Mouse (Mus musculus): ENCODE measurements at regions not wholly inside any gene's neighbourhood (a gene's known extent, or its start where the extent isn't known, plus 50 kb on each side); places are given as distances from the start of the nearest gene placed in this dataset.
"Not testable (repeated sequence)": the region's sequence is repeated elsewhere in the genome, so short reads cannot be mapped to it uniquely, and the experiment has no call there.

DNA sequence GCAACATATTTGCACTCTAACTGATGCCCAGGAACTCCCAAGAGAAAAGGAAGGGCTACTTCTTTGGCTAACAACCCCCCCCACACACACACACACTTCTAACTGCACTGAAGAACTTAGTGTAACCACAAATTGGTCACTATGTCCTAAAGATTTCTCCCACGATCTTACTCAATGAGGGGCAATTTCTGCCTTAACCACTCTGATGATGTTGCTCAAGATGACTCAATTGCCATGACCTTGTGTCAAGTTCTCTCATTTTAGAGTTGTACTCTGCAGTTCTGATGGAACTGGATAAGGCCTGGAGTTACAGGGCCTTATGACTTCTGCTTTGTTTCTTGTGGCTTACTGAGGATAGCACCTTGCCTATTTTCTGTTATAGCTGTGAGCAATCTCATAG lies 81.7 kb downstream of the Sem1 start:
- DNase-seq (ENCODE audit: low spot score in 2 of 2), result no peak

DNA sequence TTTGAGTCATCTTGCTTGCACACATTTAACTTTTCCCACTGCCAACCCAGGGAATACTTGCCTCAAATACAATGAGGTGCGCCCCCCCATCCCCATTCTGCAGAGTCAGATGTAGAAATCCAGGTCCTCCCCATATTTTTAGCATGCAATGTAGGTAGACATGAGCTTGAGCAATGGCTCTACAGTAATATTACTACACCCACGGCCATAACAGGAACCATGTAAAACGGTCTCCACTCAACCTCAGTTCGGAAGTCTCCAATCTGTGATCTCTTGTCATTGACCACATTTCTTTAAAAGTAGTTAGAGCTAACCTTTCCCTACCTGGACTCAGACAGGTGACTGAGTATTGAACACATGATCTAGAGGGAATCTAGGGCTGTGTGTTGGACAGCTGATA lies 82.1 kb downstream of the Sem1 start:
- DNase-seq (ENCODE audit: low spot score in 2 of 2), result no peak

DNA sequence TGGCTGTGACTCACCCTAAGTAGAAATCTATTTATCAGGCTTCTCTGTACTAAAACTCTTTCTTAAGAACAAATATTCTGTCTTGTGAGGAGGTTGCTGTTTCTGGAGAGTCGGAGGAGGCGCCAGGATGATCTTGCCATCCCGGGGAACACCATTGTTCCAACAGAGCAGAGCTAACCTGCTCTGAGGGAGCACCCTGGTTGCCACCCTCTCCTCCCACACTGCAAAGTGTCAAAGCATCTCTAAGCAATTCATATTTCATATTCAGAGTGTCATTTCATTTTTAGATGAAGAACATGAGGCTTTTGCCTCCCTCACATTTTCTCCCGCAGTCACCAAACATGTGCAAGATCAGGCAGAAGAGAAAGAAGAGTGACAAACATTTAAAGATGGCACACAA lies 90.3 kb downstream of the Sem1 start:
- DNase-seq (ENCODE audit: low spot score in 2 of 2), result peak; percentile 36 to 38

DNA sequence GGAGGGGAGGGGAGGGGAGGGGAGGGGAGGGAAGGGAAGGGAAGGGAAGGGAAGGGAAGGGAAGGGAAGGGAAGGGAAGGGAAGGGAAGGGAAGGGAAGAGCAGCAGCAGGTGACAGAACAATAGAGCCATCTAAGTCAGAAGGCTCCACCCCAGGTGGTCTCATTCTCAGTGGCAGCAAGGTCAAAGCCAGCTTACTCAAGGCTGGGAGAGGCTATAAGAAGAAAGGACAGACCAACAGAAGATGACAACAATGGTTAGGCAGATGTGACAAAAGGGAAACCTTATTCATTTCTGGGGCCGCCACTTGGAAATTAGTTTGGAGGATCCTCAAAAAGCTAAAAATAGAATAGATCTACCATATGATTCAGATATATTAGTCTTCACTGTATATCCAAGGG lies 96.9 kb downstream of the Sem1 start:
- not testable (repeated sequence) for DNase-seq (ENCODE audit: low spot score in 2 of 2)

DNA sequence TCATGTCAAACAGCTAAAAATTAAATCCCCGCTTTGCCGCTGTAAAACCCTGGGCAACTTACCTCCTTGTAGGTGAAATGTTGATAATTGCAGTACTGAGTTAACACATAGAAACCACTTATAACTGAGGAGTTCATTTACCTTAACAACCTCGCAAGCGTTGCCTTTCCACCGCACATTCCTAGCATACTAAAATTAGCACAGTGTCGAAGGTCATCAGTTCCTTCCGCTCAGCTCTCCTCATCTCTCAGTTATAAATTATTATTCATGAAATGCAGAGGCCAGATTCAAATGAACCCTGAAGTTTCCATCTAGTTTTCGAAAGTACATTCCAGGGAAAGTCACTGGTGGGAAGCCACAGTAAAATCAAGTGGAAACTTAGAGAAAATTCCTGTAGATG lies 108.1 kb downstream of the Sem1 start:
- no peak for DNase-seq (ENCODE audit: low spot score in 2 of 2)

DNA sequence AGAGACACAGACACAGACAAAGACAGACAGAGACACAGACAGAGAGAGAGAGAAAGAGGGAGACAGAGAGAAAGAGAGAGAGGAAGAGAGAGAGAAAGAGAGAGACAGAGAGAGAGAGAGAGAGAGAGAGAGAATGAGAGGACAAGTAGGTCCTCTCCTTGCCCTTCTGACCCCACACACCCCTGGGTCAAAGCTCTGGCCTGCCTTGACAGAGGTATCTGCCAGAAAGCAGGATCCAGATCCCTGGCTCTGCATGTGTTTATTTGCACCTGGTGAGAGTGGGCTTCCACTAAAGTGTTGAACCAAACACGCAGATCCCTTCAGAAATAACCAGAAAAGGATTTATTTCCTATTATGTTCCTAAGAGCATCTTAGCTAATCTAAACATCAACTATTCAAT lies 110.9 kb downstream of the Sem1 start:
- DNase-seq (ENCODE audit: low spot score in 2 of 2), result no peak

DNA sequence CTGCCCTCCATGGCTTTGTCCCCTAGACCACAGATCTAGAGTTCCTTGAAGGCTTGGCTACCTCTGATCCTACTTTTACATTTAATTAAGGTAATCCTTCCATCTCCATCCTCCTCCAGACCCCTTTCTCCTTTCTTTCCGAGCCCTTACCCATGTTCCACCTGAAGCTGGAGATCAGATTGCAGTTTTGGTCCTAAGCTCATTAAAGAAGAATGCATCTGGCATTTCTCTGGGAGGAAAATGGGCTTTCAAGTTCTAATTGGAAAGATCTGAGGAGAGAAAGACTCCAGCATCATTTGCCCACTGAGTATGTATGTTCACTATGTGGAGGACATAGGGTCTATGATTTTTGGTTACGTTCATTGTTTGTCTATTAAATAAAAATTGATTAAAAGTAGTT lies 112.2 kb downstream of the Sem1 start:
- DNase-seq (ENCODE audit: low spot score in 2 of 2), result no peak

DNA sequence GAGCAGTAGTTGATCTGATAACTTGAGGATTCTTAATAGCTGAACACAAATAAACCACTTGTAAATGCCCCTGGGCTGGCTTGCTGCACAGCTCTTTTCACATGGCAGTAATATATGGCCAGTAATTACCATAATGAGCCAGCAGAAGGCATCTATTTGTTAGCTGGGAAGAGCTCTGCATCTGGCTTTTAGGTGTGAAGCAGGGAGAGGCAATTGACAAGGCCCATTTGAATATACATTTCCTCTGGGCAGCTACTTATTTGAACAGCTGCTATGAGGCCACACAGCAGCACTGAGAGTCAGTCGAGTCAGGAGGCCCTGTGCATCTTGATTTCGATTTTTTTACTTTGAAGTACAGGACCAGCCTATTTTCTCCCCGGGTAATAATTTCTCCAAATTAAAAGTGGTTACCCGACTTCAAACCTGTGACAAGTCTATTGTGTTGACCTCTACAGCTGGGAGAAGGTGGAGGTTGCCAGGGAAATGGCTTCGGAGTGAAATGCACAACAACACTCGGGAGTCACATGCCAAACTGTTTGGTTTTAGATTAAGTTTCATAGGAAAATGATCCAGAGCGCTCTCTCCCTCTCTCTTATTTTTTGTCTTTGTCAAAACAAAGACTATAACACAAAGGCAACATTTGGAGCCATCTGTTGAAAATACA lies 114.5 kb downstream of the Sem1 start:
- no peak for DNase-seq (ENCODE audit: low spot score in 2 of 2)

DNA sequence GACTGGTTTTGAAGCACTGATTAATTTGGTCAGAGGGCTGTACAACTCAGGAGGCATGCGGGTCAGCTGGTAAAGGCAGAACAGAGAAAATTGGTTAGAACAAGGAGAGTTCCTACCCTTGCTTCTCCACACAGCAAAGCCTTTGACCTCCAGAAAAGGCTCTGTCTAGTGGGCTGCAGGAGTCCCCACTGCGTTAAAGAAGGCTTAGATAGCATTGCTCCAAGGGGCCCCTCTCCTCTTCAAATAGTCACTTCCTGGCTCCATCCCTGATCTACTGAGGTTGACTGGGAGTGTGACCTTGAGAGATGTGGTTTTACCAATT lies 118.6 kb downstream of the Sem1 start:
- no peak for DNase-seq (ENCODE audit: low spot score in 2 of 2)

DNA sequence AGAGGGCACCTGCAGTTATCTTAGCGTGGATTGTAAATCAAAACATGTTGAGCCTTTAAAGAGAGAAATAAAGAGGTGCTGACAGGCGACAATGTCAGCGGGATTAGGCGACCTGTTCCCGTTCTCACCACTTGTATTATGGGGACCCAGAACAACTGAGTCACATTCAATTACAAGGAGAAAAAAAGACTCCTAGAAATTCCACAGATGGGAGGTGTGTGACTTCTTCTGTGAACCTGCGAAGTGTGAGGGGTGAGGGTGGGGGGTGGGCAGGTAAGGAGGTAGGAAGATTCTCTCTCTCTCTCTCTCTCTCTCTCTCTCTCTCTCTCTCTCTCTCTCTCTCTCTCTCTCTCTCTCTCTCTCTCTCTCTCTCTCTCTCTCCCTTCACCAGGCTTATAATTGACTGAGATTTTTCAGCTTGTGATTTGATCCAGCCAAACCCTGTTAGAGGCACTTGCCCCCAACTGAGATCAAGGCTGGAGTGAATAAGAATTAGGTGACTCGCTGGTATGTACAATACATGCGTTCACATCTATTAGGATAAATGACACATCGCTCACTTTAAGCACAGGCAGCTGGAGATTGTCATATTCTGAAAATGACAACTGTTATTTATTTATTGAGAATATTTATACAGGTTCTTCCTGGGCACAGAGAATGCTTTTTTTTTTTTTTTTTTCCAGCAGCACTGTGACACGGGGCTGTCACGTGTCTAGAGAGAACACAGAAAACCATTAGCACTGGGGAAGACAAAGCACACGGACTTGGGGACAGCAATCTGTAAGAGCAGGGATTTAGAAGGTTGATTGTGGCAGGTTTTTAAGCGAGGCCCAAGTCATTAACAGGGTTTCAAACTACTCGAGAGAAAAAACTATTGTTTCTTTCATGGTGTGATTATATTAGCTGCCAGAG lies 119.2 kb downstream of the Sem1 start:
- DNase-seq (ENCODE audit: low spot score in 2 of 2), result no peak

DNA sequence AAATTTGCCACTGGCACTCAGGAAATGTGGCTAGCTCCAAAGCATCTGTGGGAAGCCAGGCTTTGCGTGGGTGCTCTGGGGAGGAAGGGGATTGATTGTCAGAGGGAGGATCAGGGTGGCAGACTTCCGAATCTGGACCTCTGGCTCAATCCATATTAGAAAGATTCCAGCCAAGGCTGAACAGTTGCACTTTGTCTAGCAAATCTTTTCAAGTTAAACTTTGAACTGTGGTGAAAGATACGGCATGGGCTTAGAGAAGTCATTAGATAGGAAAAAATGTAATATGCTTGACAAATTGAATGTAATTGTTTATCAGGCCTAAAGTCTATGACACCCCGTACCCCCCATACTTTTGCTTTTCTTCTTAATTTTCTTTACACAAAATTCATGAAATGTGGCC lies 120.7 kb downstream of the Sem1 start:
- DNase-seq (ENCODE audit: low spot score in 2 of 2), result no peak

DNA sequence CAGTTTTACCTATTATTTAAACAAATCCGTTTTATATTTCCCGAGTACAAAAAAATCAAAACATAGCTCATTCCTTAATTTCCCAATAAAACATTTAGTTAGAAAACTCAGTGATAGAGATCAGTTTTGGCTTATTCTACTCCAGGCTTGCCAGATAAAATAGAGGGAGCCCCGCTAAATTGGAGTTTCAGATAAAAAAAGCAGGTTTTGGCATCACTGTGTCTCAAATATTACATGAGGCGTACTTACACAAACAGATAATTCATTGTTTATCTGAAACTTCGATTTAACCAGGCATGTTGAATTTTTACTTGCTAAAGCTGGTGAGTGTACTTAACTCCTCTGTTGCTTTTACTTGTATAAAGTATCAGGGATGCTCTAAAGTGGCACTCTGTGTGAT lies 121.5 kb downstream of the Sem1 start:
- DNase-seq (ENCODE audit: low spot score in 2 of 2), result no peak

DNA sequence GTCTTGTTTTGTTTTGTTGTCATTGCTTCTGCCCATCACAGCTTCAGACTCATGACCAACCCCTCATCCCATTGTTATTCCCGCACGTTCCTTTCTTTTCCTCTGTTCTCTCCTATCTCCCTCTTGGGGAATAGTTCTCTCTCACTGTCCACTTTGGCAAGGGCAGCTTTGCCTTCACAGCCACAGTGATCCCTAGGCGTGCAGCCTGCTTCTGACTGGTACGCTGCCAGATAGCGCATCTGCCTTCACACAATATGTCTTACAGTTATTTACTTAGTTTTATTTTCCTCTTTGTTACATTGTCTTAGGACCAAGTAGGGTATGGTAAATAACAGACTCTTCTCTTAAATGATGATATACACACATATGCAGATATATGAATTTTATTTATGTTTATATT lies 122.9 kb downstream of the Sem1 start:
- DNase-seq (ENCODE audit: low spot score in 2 of 2), result no peak

DNA sequence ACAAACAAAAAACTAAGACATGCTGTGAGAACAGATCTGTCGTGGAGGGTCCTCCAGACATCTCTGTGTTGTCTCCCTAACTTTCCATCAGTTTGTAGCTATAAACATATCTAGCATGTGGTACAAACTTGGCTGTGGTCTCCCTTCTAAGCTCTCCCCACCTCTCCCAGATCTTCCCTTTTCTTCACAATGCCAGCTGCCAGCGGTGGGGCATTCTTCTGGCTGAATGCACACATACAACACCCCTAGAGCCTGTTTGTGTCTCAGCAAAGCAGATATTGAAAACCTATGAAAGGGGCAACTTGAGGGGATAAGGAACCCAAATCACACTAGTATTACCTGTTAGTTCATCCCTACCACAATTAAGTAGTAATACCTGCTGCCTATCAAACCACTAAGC lies 124.1 kb downstream of the Sem1 start:
- no peak for DNase-seq (ENCODE audit: low spot score in 2 of 2)

DNA sequence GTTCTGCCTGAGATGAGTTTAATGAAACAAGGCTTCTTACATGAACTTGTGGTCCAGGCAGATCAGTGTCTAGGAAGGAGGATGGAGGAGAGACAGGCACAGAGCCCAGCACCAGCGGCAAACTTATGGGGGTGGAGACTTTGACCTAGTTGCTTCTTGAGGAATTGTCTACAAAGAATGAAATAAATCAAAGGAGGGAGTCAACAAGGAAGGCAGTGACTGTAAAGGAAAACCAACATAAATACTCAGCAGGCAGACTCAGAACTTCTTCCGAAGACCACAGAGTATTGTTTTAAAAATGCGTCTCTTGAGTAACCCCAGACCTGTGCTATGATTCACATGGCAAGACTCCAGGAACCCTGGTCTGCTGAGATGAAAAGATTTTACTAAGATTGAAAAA lies 143.6 kb downstream of the Sem1 start:
- DNase-seq (ENCODE audit: low spot score in 2 of 2), result no peak

DNA sequence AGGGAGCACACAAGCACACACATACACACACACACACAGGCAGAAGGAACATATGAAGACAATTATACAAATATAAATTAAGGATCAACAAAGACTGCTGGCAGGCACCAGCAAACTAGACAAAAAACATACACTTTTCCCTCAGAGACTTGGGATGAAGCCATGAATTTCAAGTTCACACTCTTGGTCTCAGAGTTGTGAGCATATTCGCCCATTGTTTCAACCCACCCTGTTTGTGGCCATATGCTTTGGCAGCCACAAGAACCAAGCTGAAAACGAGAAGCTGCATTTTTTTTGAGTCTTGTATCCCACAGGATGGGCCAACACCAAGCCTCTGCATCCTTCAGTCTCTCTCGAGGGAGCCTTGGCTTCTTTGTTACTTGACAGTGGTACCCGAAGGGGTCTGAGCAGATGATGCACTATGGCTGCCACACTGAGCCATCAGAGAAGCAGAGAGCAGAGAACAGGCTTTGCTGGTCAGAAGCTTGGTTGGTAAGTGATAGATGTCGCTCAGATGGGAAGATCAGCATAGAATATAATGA lies 144.1 kb downstream of the Sem1 start:
- DNase-seq (ENCODE audit: low spot score in 2 of 2), result no peak

DNA sequence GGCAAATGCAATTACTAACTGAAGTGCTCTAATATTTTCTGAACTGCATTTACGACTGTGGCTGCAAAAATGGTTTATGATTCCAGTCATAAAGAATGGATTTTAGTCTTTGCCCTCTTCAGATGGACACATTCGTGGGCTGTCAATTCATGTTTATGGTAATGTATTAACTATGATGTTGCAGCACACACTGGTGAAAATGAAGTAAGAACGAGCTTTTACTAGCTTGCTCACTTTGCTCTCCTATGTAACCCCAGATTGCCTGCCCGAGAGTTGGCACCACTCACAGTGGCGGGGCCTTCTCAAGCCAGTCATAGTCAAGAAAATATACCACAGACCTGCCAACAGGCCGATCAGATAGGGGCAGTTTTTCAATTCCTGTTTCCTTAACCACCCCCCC lies 145.3 kb downstream of the Sem1 start:
- DNase-seq (ENCODE audit: low spot score in 2 of 2), result no peak

DNA sequence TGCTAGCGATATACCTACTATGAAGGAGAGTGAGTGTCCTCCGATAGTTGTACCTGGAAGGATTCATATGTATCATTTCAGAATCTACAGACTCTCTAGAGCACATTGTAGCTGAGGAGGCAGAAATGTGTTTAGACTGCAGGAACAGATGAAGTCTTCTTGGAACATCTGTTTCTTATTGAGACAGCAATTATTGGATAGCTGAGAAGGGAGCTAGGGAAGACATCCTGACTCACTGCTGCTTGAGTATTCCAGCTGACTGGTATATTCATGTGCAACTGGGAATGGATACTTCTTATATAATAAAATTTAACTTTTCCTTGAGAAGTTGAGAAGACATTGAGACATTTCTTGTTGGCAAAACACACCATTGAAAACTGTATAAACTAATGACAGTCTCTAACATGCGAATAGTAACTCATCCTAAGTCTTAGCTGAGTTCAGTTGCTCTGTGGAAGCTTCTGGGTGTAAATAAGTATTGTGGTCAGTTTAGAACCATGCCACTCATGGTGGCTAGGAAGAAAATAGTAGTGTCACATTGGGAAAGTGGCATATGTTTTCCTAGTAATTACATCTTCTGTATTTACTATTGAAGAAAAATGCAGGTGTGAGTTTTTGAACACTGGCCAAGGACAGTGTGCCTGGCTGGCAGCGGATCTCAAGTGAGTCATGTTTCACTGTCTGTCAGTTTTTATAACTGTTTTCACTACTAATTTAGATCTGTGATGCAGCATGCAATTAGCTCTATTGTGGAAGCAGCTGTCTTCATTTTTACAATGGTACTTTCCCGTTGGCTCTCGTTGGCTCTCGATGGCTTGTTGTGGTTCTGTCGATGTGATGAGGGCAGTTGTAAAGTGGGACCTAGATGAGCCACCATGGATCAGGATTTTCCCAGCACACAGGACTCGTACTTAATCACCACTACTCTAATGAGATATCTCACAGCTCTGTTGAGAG lies 163.5 kb downstream of the Sem1 start:
- DNase-seq (ENCODE audit: low spot score in 2 of 2), result peak in 1 of 2 experiments; percentile 6

DNA sequence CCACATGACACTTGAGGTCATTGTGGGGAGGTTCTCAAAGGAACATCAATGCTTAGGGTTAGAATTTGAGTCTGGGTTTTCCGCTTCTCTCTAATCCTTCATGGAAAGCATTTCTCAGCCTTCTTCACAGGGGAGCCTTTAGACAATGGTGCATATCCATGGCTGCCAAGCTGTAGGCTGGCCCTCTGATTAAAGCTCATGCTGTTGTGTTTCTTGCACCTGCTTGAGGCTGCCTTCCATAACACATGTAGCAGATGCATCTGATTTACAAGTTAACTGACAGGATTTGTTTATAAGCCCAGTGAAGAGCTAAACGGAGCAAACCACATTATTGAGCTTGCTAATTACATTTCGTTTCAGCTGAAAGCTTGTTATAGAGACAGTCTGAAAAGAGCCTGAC lies 180.5 kb downstream of the Sem1 start:
- no peak for DNase-seq (ENCODE audit: low spot score in 2 of 2)

DNA sequence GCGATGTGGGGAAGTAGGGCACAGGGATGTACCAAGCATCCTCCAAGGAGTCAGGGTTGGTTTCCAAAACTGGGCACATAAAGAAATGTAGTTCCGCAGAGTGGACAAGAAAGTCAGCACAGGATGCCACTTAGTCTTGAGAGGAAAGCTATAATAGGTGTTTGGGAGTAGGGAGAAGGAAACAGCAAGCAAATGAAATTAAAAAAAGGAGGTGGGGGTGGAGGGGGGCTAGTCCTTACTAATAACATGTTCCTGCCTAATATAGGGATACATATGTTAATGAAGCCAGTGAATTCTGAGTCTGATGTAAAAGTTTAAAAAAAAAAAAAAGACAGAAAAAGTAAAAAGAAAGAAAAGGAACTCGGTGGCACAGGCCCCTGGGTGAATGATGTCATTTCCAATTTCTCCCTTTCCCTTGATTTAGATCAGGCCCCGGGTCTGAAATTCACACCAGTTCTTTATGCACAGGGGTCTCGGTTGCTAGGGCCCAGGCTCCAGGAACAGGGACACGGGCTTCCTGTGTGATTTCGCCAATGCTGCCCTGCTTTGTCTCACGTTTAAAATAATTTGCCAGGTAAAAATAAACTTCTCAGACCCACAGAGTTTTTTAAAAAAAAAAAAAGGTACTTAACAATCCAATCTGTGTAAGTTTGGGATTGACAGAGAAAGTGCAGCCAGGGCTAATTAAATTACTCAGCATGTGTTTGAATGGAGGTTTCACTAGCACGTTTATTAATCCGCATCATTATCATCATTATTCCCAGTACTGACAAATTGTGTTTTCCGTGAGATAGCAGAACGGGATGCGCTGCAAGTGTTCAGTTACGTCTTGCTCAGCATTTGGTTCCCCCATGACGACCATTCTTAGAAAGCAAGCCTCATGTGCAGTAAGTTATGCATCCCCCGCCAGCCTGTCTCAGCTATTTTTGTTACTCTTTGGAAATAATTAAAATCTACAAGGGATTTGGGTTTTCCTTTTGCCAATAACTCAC lies 172.8 kb upstream of the Slc25a13 start:
- no peak for DNase-seq (ENCODE audit: low spot score in 2 of 2)
